Mouse (Mus musculus): Measurements from ENCODE around the gene Nppc. TPM values are rescaled to one million over a fixed set of nuclear protein-coding genes. Genes with fewer than 3 reads are reported as not detected.

The Nppc gene
- not detected in 4 replicates for total RNA-seq (2023)

DNA sequence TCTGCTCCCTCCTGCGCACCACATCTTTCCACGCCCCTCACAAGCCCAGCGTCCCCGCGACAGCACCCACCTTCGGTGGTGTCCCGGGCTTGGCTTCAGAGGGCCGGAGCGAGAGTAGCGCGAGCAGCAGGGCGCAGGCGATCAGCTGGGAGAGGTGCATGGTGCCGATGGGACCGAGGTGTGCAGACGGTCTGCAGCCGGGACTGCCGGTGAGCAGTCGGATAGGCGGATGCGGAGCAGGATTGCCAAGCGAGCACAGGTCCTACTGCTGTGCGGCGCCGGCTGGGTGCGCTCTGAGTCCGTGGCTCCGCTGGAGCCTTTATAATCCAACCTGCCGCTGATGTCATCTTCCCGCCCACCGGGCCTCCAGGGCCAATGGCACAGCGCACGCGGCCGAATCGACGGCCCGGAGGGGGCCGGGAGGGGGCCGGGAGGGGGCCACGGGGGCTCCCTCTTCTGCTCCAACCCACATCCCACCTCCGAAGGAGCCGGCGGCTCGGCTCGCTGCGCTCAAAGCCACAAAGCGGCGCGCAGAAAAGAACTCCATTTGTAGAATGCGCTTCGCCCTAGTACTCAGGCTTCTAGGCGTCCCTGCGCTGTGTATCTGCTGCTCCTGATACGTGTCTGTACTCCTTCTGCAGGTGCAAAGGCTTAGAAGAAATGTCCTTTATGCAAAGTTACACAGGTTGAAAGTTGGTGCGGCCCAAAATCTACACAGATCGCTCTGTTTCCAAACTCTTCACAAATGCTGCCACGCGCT lies at the start of gene Nppc:
Gene Nppc (minus strand): TSS at position 293 of the 760 bp plus-strand sequence.

DNA sequence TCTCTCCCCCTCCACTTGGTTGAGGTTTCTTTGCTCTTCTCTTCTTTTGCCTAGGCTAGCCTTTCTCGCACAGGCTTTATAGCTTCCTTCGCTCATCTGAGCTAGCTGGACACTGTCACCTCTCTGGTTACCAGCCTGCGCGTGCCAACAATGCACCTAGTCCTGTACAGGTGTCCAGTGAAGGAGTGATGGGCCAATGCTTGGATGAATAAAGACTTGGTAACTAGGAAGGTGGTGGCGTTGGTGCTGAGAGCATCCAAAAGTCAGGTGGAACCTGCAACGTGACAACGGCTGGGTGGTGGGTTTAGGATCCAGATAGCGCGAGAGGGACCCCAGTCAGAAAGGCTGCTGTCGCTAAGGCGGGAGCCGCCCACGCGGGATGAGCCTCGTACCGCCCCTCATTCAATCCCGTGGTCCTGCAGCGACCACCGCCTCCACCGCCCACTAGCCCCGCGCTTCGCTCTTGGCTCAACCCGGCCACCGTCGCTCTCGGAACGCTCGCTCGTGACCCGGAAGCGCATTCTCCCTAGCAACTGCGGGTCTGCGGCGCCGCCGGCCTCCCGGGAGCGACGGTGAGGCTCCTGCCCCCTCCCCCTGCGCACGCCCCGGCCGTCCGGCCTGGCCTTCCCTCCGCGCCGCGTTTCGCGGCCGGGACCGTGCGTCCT lies 33.1 kb upstream of the Nppc start, which contains the start of gene Dis3l2:
Gene Dis3l2 (plus strand): TSS at position 509 of the 665 bp plus-strand sequence.

Other genes starting within 250 kb of the Nppc start
- gene Nmur1, start 244.3 kb downstream of the Nppc start, total RNA-seq (2023): not detected in 4 replicates
- not detected in 4 replicates for gene Tex44, start 244.2 kb downstream of the Nppc start, total RNA-seq (2023)
- gene Ptma, start 143.8 kb downstream of the Nppc start, total RNA-seq (2023): 1,771 to 1,875 TPM (median 1,797 TPM) in 4 replicates
- 18.1 to 24.4 TPM (median 21.1 TPM) in 4 replicates for gene Pde6d, start 87.9 kb downstream of the Nppc start, total RNA-seq (2023)
- 11.9 to 14.8 TPM (median 12.6 TPM) in 4 replicates for gene Cops7b, start 87.7 kb downstream of the Nppc start, total RNA-seq (2023)
- gene Dis3l2, start 33.2 kb upstream of the Nppc start, total RNA-seq (2023): 28.5 to 29.5 TPM (median 29.0 TPM) in 4 replicates